Mouse (Mus musculus) testis, adult 2 months (tissue): ENCODE data around the gene Nup107.

Experiments
- CTCF ChIP-seq: fragments of 200-500 bp; IDR thresholded peaks from 2 replicates; pipeline ENCODE4 v1.5.1; 2012; ENCODE audit warnings: low read depth, mild to moderate bottlenecking, inconsistent platforms, low read length, moderate library complexity; ENCODE audit not compliant: control insufficient read depth, insufficient read depth, insufficient replicate concordance
- POLR2A ChIP-seq: fragments of 200-500 bp; IDR thresholded peaks from 2 replicates; pipeline ENCODE4 v1.6.1; 2012; ENCODE audit warnings: low read depth, mild to moderate bottlenecking, inconsistent platforms, low read length, moderate library complexity; ENCODE audit not compliant: control insufficient read depth

- TF ChIP-seq POLR2A = no peak
- no peak for TF ChIP-seq CTCF
Observed at GRCm38 (mm10) chr10:117763588-117764190, 28.8 kb downstream of the Nup107 start.
